Mouse (Mus musculus) left cerebral cortex, adult 11 months (tissue): ENCODE measurements around the gene Atg4b.
"Not testable (repeated sequence)": the region's sequence is repeated elsewhere in the genome, so short reads cannot be mapped to it uniquely, and the experiment has no call there.

Experiments used
- DNase-seq: peaks from one replicate; pipeline ENCODE4 v3.0.0; 2022; ENCODE audit warnings: low spot score

The Atg4b gene

GRCm38 (mm10) chr1:93756154-93756553 is 4.9 kb downstream of the Atg4b start:
- no peak for DNase-seq

DNA sequence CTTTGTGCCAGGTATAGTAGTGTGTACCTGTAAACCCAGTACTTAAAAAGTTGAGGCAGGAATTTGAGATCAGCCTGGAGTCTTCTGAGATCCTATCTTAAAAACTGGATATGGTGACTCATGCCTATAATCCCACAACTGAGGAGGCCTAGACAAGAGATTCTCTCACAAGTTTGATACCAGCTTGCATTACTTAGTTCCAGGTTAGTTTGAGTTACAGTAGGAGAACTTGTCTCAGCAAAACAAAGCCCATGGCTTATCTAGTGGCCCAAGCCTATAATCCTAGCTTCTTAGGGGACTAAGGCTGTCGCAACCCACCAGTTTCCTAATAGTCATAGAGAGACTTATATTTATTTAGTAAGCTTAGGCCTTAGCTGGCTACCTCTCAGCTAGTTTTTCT is 8.8 kb downstream of the Atg4b start:
- DNase-seq: no peak

DNA sequence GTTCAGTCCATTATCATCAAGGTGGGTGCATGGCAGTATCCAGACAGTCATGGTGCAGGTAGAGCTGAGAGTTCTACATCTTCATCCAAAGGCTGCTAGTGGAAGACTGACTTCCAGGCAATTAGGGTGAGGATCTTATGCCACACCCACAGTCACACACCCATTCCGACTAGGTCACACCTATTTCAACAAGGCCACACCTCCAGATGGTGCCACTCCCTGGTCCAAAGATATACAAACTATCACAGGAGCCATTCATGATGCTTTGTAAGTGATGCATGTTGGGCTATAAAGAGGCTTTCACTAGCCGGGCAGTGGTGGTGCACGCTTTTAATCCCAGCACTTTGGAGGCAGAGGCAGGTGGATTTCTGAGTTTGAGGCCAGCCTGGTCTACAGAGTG is 12.2 kb downstream of the Atg4b start:
- not testable (repeated sequence) for DNase-seq

DNA sequence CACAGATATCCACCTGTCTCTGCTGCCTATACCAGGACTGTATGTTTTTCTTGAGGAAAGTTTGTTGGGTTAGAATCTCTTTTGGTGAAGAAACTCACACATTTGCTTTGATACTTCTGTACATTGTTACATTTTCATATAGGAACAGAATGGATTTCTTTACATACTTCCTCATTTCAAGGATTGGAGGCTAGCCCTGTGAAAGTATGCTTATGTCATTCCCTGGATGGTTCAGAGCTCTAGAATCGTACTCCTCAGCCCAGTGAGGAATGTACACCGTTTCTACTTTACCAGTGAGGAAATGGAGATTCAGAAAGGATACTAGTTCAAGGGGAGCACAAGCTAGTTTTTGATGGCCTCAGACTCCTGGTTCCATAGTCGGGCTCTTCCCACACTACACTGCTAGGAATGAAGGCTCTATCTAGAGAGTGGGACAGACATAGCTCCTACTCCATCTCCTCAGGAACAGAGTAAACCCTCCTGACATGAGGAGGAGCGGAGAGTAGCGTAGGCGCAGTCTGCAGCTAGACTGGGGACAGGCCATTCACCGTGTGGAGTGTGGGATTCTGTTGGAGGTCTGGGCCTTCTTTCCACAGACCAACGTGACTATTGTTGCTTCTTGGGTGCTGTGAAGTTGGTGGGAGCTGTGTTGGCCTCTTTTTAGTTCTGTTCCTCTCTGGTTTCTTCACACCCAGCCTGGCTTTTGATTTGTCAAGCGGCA is 13.7 kb downstream of the Atg4b start:
- DNase-seq: no peak

GRCm38 (mm10) chr1:93767600-93767999 is 16.3 kb downstream of the Atg4b start:
- no peak for DNase-seq

GRCm38 (mm10) chr1:93769901-93770300 is 18.6 kb downstream of the Atg4b start:
- no peak for DNase-seq

- no peak for DNase-seq
Observed at GRCm38 (mm10) chr1:93776686-93777085, 25.4 kb downstream of the Atg4b start.

GRCm38 (mm10) chr1:93786912-93787311 is 35.6 kb downstream of the Atg4b start:
- DNase-seq: no peak

DNA sequence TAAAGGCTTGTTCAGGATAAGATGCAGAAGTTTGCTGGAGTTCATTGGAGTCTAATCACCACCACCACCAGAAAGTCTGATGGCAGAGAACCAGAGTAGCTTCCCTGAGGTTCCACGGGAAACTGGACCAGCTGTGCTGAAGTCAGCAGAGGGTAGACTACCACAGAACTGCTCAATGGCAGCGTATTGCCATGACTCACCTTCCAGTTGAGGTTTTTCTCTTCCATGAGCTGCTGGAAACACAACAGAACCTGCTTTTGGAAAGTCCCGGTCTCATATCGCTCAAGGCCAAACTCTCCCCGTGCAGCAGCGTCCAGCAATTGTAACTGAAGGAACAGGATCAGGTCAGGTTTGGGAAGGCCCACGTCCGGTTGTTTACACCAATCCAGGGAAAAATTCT is 43.2 kb downstream of the Atg4b start:
- no peak for DNase-seq

DNA sequence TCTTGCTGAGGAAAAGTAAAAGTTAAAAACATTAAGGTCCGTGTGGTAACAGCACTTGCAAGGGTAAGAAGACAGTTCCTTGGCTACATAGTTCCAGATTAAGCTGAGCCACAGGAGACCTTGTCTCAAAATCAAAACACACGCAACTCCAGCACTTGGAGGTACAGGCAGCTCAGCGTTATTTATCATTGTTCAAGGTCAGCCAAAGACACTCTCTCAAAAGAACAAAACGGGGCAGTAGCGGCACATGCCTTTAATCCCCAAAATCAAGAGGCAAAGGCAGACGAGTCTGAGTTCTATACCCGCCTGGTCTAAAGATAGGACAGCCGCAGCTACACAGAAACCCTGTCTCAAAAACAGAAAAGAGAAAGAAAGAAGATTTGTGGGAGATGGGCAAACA is 44.6 kb downstream of the Atg4b start:
- no peak for DNase-seq

DNA sequence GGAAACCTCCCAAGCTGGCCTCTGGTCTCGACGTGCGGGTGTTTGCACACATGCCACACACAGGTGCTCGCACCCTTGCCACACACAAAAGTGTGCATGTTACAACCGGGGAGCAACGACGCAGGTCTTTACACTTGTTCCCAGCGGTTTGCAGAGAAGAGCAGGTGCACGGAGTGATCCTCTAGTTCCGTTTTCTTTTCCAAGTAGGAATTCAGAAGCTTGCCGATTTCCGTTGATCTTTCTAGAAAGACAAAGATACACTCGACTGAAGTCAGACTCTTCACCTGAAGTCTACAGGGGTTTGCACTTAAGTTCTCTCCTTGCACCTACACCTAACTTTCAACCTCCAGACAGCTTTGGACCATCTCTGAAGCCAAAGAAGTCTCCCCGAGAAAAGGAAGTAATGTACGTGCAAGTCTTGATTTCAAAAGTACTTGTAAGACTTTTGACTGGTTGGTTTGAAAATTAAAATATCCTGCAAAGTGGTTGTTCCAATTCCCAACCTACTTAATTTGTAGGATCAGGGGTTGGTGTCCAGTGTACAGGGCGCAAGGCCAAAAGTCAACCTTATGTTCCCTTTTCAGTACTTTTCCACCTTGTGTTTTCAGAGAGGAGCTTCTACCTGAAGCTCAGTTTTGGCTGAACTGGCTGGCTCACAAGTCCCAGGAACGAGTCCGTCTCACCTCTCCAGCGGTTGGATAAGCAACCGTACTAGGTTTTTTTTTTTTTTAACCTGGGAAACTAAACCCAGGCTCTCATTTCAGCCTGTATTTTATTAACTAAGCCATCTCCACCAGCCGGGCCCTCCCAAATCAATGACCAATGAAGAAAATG is 49.6 kb downstream of the Atg4b start:
- DNase-seq: no peak

DNA sequence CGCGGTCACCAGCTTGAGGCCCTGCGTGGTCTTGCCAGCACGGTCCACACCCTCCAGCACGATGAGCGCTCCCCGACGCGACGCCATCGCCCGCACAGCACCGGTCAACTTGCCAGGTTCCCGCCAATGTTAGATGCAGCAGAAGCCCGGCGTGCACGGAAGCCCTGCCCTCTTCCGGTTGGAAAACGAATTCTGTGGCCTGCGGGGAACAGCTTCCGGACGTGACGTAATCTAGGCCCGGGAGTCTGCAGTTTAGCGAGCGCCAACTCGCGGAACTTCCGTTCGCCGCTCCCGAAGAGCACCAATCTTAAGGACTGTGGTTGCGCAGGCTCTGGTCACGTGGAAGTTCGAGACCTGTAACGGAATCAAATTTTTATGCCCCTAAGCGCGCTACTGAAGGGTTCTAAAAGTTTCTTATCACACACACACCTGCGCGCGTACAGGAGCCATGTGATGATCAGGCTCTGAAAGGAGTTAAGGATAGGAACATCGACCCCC is 50.5 kb downstream of the Atg4b start, which contains the start of gene Dtymk:
Gene Dtymk (minus strand): TSS at position 194 of the 498 bp plus-strand sequence.
- peak; percentile 92 for DNase-seq

DNA sequence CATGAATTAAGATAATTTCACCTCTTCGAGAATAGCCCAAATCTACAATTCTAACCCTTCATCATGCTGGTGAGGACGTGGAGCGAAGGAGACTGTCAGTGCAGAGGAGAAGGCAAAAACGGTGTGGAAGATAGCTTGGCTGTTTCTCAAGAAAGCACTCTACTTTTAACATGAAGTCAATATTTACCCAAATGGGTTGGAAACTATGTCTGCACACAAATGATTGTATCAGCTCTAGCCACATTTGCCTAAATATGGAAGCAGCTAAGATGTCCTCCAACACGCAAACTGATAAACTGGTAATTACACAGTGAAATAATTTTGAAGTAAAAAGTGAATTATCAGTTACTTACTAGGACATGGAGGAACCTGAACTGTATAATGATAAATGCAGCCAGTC is 51.5 kb downstream of the Atg4b start:
- no peak for DNase-seq

- peak; percentile 99 for DNase-seq
Observed at GRCm38 (mm10) chr1:93803556-93804507, 52.5 kb downstream of the Atg4b start, which contains the start of gene Ing5. Ing5 (plus strand) TSS chr1:93803965.

DNA sequence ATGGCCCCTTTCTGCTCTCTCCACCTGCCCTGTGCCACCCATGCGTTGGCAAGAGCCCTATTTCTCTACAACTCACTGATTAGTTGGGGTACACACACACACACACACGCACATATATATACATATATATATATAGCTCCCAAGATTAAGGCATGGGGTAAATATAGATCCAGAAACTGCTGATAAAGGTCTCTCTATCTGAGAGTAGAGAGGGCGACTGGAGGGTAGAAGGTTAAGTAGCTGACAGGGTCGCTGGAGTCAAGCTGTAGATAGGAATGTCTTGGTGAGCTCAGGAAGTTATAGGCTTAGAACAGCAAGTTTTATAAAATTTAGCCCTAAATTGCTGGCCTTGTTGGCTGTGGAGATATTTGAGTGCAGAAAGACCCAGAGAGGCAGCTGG is 53.5 kb downstream of the Atg4b start:
- no peak for DNase-seq

DNA sequence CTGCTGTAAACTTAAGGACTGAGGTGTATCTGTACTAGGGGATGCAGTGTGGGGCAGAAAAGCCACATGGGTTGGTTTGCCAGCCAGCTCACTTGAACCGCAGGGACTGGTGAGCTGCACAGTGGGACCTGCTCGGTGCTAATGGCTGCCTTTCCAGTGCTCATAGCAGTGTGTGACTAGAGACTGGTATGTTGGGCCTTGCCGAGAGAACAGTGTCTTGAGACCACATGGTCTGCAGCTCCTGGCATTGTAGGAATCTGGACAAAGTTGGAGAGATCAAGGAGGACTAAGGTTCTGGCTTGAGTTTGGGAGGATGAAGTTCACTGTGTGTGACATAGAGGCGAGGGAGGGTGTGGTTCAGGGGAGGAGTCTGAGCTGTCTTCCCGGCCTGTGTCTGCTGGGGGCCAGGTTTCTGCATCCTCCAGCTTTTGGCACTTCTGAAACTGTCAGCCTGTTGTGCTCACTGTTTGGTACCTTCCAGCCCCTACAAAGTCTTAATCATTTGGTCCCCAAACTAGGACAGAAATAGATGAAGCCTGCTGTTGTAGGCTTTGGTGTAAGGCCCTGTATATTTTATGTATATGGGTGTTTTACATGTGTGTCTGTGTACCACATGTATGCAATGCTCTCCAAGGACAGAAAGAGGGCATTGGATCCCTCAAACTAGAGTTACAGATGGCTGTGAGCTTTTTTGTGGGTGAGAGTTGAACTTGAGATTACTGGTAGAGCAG is 54.1 kb downstream of the Atg4b start:
- DNase-seq: no peak

GRCm38 (mm10) chr1:93808871-93809270 is 57.6 kb downstream of the Atg4b start:
- DNase-seq: no peak

DNA sequence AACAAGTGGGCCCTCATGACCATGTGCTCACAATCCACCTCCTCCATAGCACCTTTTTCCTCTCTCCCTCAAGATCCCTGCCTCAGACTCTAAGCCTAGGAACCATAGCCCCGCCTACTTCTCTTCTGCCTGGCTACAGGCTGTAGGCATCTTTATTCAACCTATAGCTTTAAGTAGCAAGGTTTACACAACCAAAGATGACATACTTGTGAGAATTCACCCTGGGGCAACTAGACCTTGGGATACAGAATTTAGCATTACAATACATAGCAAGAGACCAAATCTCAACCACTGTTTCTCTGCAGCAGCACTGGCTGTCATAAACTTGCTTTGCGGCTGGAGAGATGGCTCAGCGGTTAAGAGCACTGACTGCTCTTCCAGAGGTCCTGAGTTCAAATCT is 58.7 kb downstream of the Atg4b start:
- DNase-seq: no peak

DNA sequence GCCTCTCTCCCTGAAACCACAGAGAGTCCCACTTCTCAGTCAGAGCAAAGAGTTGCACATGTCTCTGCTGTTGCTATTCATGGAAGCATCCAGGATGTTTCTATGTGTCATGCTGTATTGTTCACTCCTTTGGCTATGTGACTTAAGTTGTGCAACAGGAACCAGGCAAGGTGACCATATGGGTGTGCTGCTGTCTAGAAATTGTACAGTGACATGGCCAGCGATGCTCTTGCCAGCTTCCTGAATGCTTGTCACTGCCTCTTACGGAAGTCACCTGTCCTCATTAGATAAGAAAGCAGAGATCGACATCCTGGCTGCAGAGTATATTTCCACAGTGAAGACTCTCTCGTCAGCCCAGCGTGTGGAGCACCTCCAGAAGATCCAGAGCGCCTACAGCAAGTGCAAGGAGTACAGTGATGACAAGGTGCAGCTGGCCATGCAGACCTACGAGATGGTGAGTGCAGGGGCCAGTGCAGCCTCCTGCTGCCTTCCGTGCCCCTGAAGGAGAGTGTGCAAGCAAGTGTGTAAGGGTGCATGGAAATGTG is 60.3 kb downstream of the Atg4b start:
- DNase-seq: no peak

DNA sequence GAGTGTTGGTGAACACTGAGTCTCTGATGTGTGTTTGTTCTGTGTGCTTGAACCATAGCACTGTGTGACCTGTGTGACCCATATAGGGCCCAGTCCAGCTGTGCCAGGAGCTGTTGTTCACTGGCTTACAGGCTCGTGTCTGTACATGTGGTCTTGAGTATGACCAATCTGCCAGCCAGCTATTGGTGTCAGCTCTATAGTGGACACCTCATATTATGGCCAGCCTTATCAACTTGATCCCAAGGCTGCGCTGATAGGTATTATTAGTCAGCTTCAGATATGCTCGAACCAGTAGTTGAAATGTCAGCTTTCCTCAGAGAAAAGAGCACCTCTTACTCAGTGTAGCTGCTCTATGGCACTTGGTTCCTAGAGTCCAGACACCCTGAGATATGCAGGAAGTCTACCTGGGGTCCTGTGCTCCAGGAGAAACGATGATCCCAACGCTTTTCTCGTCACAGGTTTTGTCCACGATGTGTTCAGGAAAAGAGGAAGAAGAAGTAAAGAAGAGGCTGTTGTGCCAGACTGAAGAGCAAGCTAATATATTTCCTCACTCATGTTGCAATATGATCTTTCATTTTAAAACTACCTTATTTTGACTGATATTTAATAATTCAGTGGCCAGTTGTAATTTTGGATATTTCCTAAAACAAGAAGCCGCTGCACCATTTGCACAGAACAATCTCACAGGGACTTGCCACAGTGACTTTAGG is 66.7 kb downstream of the Atg4b start:
- DNase-seq: no peak
